Mouse (Mus musculus) MEL (cell line): ENCODE data around the gene Rab3gap2. TPM values are rescaled to one million over a fixed set of nuclear protein-coding genes. Genes with fewer than 3 reads are reported as not detected.

Experiments used
- DNase-seq: peaks from one replicate; pipeline ENCODE4 v3.0.0; 2011; ENCODE audit warnings: low read depth, low spot score
- H3K27ac ChIP-seq: 2 replicates; pipeline ENCODE4 v1.5.1; 2012; ENCODE audit warnings: low read depth, mild to moderate bottlenecking, control low read depth, low read length, moderate library complexity; ENCODE audit not compliant: control insufficient read depth
- H3K27me3 ChIP-seq, 2 experiments: fragments of 150-350 bp in 1 of 2; sonication (generic) in 1 of 2; 2 replicates each; pipeline ENCODE4 v1.6.1; 2012; ENCODE audit warnings: low read length in 2 of 2, mild to moderate bottlenecking in 2 of 2, improper control_type of control experiment in 1 of 2, moderate library complexity in 1 of 2; ENCODE audit not compliant: insufficient read depth in 2 of 2, control insufficient read depth in 1 of 2
- H3K36me3 ChIP-seq, 2 experiments: 2 replicates each; pipeline ENCODE4 v1.6.1; 2012 to 2014; ENCODE audit warnings: low read length in 2 of 2, improper control_type of control experiment in 1 of 2, inconsistent platforms in 1 of 2, mild to moderate bottlenecking in 1 of 2; ENCODE audit not compliant: insufficient read depth in 2 of 2, control insufficient read depth in 1 of 2
- H3K4me1 ChIP-seq, 2 experiments: fragments of 150-350 bp in 1 of 2; sonication (generic) in 1 of 2; 2 replicates each; pipeline ENCODE4 v1.6.1; 2012; ENCODE audit warnings: low read length in 2 of 2, improper control_type of control experiment in 1 of 2, mild to moderate bottlenecking in 1 of 2; ENCODE audit not compliant: insufficient read depth in 2 of 2, control insufficient read depth in 1 of 2
- H3K4me3 ChIP-seq, 2 experiments: fragments of 150-350 bp in 1 of 2; sonication (generic) in 1 of 2; 2 replicates each; pipeline ENCODE4 v1.5.1; 2012; ENCODE audit warnings: low read depth in 2 of 2, low read length in 2 of 2, mild to moderate bottlenecking in 2 of 2, moderate library complexity in 2 of 2, control low read depth in 1 of 2, improper control_type of control experiment in 1 of 2; ENCODE audit not compliant: control insufficient read depth in 1 of 2, insufficient read depth in 1 of 2
- H3K79me2 ChIP-seq: 2 replicates; pipeline ENCODE4 v1.6.1; 2012; ENCODE audit warnings: mild to moderate bottlenecking, low read length, moderate library complexity; ENCODE audit not compliant: control insufficient read depth, poor library complexity, insufficient read depth
- H3K9ac ChIP-seq: 2 replicates; pipeline ENCODE4 v1.6.1; 2012; ENCODE audit warnings: low read depth, mild to moderate bottlenecking, control low read depth, low read length, moderate library complexity; ENCODE audit not compliant: control insufficient read depth, poor library complexity, severe bottlenecking
- H3K9me3 ChIP-seq: fragments of 150-350 bp; sonication (generic); replicated peaks from 2 replicates; pipeline ENCODE4 v1.6.1; 2012; ENCODE audit warnings: mild to moderate bottlenecking, low read length, improper control_type of control experiment, moderate library complexity; ENCODE audit not compliant: insufficient read depth
- BHLHE40 ChIP-seq: IDR thresholded peaks from 2 replicates; pipeline ENCODE4 v1.6.1; 2012; ENCODE audit warnings: low read depth, mild to moderate bottlenecking, inconsistent platforms, low read length, improper control_type of control experiment, borderline replicate concordance
- CHD2 ChIP-seq: IDR thresholded peaks from 2 replicates; pipeline ENCODE4 v1.6.1; 2011; ENCODE audit warnings: low read length, improper control_type of control experiment
- CTCF ChIP-seq, 3 experiments: IDR thresholded peaks in 2 of 3; conservative IDR thresholded peaks in 1 of 3; 2 replicates each; pipeline ENCODE4 v1.5.1; 2011 to 2012; ENCODE audit warnings: low read length in 3 of 3, low read depth in 2 of 3, mild to moderate bottlenecking in 2 of 3, improper control_type of control experiment in 1 of 3, inconsistent platforms in 1 of 3, mixed read lengths in 1 of 3, moderate library complexity in 1 of 3; ENCODE audit not compliant: control insufficient read depth in 1 of 3, insufficient read depth in 1 of 3, poor library complexity in 1 of 3, severe bottlenecking in 1 of 3
- ELF1 ChIP-seq: IDR thresholded peaks from 2 replicates; pipeline ENCODE4 v1.6.1; 2014; ENCODE audit warnings: low read depth, mild to moderate bottlenecking, inconsistent platforms, low read length, improper control_type of control experiment, moderate library complexity
- EP300 ChIP-seq, 2 experiments: IDR thresholded peaks; 2 replicates each; pipeline ENCODE4 v1.6.1; 2011; ENCODE audit warnings: improper control_type of control experiment in 2 of 2, low read length in 2 of 2, low read depth in 1 of 2, mild to moderate bottlenecking in 1 of 2
- ETS1 ChIP-seq: IDR thresholded peaks from 2 replicates; pipeline ENCODE4 v1.6.1; 2012; ENCODE audit warnings: low read depth, mild to moderate bottlenecking, inconsistent platforms, low read length, improper control_type of control experiment, moderate library complexity
- GABPA ChIP-seq: IDR thresholded peaks from 2 replicates; pipeline ENCODE4 v1.6.1; 2012; ENCODE audit warnings: low read depth, mild to moderate bottlenecking, inconsistent platforms, low read length, improper control_type of control experiment, moderate library complexity
- GATA1 ChIP-seq: IDR thresholded peaks from 2 replicates; pipeline ENCODE4 v1.6.1; 2011; ENCODE audit warnings: low read depth, low read length, improper control_type of control experiment
- JUND ChIP-seq: IDR thresholded peaks from 2 replicates; pipeline ENCODE4 v1.6.1; 2011; ENCODE audit warnings: low read depth, mild to moderate bottlenecking, improper control_type of control experiment, low read length
- MAZ ChIP-seq: IDR thresholded peaks from 2 replicates; pipeline ENCODE4 v1.6.1; 2012; ENCODE audit warnings: low read depth, mild to moderate bottlenecking, inconsistent platforms, low read length, improper control_type of control experiment
- MEF2A ChIP-seq: IDR thresholded peaks from 2 replicates; pipeline ENCODE4 v1.6.1; 2014; ENCODE audit warnings: low read depth, mild to moderate bottlenecking, inconsistent platforms, low read length, improper control_type of control experiment; ENCODE audit not compliant: poor library complexity, insufficient replicate concordance, severe bottlenecking; ENCODE audit errors: extremely low read depth
- MYB ChIP-seq: IDR thresholded peaks from 2 replicates; pipeline ENCODE4 v1.6.1; 2011; ENCODE audit warnings: mild to moderate bottlenecking, low read depth, low read length, improper control_type of control experiment
- NRF1 ChIP-seq: IDR thresholded peaks from 2 replicates; pipeline ENCODE4 v1.6.1; 2014; ENCODE audit warnings: low read depth, mild to moderate bottlenecking, inconsistent platforms, low read length, improper control_type of control experiment, moderate library complexity; ENCODE audit not compliant: poor library complexity, insufficient read depth, severe bottlenecking
- POLR2AphosphoS2 ChIP-seq: IDR thresholded peaks from 2 replicates; pipeline ENCODE4 v1.6.1; 2011; ENCODE audit warnings: low read length, improper control_type of control experiment
- POLR2AphosphoS5 ChIP-seq: IDR thresholded peaks from 2 replicates; pipeline ENCODE4 v1.6.1; 2012; ENCODE audit warnings: low read depth, borderline replicate concordance, mild to moderate bottlenecking, inconsistent platforms, low read length, moderate library complexity, mixed read lengths
- RCOR1 ChIP-seq: IDR thresholded peaks from 2 replicates; pipeline ENCODE4 v1.6.1; 2012; ENCODE audit warnings: low read depth, mild to moderate bottlenecking, inconsistent platforms, low read length, improper control_type of control experiment
- SIN3A ChIP-seq: IDR thresholded peaks from 2 replicates; pipeline ENCODE4 v1.6.1; 2012; ENCODE audit warnings: low read length, improper control_type of control experiment, inconsistent platforms
- SMC3 ChIP-seq: IDR thresholded peaks from 2 replicates; pipeline ENCODE4 v1.6.1; 2011; ENCODE audit warnings: low read depth, low read length, improper control_type of control experiment
- TBP ChIP-seq: IDR thresholded peaks from 2 replicates; pipeline ENCODE4 v1.8.0; 2011; ENCODE audit warnings: low read depth, low read length, improper control_type of control experiment
- TCF12 ChIP-seq: IDR thresholded peaks from 2 replicates; pipeline ENCODE4 v1.6.1; 2014; ENCODE audit warnings: low read depth, mild to moderate bottlenecking, inconsistent platforms, low read length, improper control_type of control experiment, moderate library complexity
- UBTF ChIP-seq: IDR thresholded peaks from 2 replicates; pipeline ENCODE4 v1.6.1; 2012; ENCODE audit warnings: low read depth, mild to moderate bottlenecking, inconsistent platforms, low read length, improper control_type of control experiment, moderate library complexity, borderline replicate concordance; ENCODE audit not compliant: insufficient read depth
- USF2 ChIP-seq, 2 experiments: IDR thresholded peaks; 2 replicates each; pipeline ENCODE4 v1.6.1; 2011 to 2012; ENCODE audit warnings: improper control_type of control experiment in 2 of 2, low read length in 2 of 2, borderline replicate concordance in 1 of 2, inconsistent platforms in 1 of 2, low read depth in 1 of 2, mild to moderate bottlenecking in 1 of 2; ENCODE audit not compliant: insufficient read depth in 1 of 2
- ZC3H11A ChIP-seq: IDR thresholded peaks from 2 replicates; pipeline ENCODE4 v1.6.1; 2012; ENCODE audit warnings: low read depth, mild to moderate bottlenecking, inconsistent platforms, low read length, improper control_type of control experiment
- ZNF384 ChIP-seq: IDR thresholded peaks from 2 replicates; pipeline ENCODE4 v1.6.1; 2012; ENCODE audit warnings: low read depth, mild to moderate bottlenecking, inconsistent platforms, low read length, improper control_type of control experiment
- polyA plus RNA-seq, 2 experiments: library from polyadenylated mRNA; stranded (reverse) in 1 of 2; unstranded in 1 of 2; fragments of >175 nt in 1 of 2; fragments of >200 nt in 1 of 2; gene quantifications; 2 replicates each; pipeline versions ENCODE4 v1.2.1 to v1.2.4; 2012; ENCODE audit warnings: low replicate concordance in 2 of 2, low read depth in 1 of 2; ENCODE audit not compliant: insufficient read length in 2 of 2, insufficient read depth in 1 of 2, missing spikeins in 1 of 2
- total RNA-seq: library from RNA; depleted of rRNA; stranded (reverse); fragments of 300-350 nt; gene quantifications from 2 replicates; pipeline ENCODE4 v1.2.3, GENCODE M21; 2012

The Rab3gap2 gene
- total and polyA plus RNA-seq, 3 experiments = 24.1 to 40.1 TPM; not detected in 1

DNA sequence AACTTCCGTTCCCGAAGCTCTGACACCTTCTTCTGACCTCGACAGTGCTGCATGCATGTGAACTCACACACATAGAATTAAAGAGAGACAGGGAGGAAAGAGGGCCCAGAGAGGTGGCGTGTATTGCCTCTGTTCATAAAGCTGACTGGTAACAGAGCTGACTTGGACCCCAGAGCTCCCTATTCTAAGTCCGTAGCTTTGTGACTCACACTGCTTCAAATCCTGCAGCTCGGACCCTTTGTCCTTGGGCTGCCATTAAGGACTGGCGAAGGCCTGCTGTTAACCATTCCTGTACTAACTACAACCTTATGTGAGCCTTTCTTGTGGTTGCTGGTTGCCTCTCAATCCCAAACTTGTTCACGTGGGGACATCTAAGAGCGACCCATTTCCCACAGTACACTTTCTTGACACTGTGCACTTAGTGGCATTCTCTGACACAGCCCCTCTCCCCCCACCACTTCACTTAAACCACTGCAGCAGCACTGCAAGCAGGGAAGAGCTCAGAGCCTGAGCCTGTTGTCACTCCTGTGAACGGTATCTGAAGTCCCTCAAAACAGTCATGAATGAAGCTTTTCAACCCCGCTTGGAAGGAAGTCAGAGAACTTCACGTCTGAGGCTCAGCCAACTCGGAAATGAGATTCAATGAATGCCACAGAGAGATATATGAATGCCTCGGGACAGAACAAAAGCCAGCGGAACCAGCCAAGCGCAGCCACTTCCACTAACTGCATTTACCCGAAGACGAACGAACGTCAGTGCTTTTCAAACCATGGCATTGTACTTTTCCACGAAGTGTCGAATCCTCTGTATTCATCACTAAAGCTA lies 3.1 kb upstream of the Rab3gap2 start:
- H3K4me1 ChIP-seq = peaks cover 0 to 10% of the 10 kb centered on the region in 2 experiments; a peak in 2 of 4 replicates
- no peak for TF ChIP-seq ETS1
- no peak for TF ChIP-seq GABPA
- no peak for TF ChIP-seq CTCF (IDR thresholded peaks at IDR 0.05 in 2 of 3, conservative IDR thresholded peaks at IDR 0.05 in 1 of 3; ENCODE audit: control insufficient read depth in 1 of 3, insufficient read depth in 1 of 3, low read depth in 2 of 3, low read length in 3 of 3, poor library complexity in 1 of 3, severe bottlenecking in 1 of 3)
- TF ChIP-seq RCOR1 = no peak
- no peak for TF ChIP-seq ZC3H11A
- no peak for TF ChIP-seq EP300 (IDR thresholded peaks at IDR 0.05; ENCODE audit: low read depth in 1 of 2, low read length in 2 of 2)
- no peak for TF ChIP-seq SMC3
- TF ChIP-seq MAZ = no peak
- no peak for TF ChIP-seq NRF1
- TF ChIP-seq CHD2 = no peak
- TF ChIP-seq TBP = no peak
- no peak for TF ChIP-seq SIN3A
- no peak for TF ChIP-seq GATA1
- no peak for TF ChIP-seq POLR2AphosphoS2
- TF ChIP-seq POLR2AphosphoS5 = no peak
- TF ChIP-seq BHLHE40 = no peak
- no peak for TF ChIP-seq ZNF384
- TF ChIP-seq JUND = no peak
- no peak for TF ChIP-seq MEF2A
- TF ChIP-seq, all 39 proteins: peak for 0
- peaks cover 0 to 10% of the 10 kb centered on the region in 2 experiments; a peak in 2 of 4 replicates for H3K36me3 ChIP-seq
- H3K9me3 ChIP-seq = no peaks in the 10 kb centered on the region
- no peak overlapping the region for H3K27ac ChIP-seq
- H3K9ac ChIP-seq = no peak overlapping the region
- H3K79me2 ChIP-seq = peaks cover 14% of the 10 kb centered on the region
- no peak overlapping the region for H3K4me3 ChIP-seq
- DNase-seq = no peak
- no peaks in the 10 kb centered on the region for H3K27me3 ChIP-seq

DNA sequence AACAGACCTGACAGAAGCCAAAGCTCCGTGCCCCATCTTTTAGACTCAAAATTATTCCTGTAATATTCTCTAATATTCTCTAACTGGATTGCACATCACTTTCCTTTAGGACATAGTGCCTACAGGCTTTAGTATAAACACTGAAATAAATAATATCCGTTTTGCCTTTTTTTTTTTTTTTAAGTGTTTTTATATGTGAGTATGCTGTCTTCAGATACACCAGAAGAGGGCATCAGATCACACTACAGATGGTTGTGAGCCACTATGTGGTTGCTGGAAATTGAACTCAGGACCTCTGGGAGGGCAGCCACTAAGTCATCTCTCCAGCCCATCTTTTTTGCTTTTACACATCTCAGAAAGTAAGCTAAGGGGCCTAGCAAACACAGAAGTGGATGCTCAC lies 1.9 kb upstream of the Rab3gap2 start:
- H3K27me3 ChIP-seq = no peaks in the 10 kb centered on the region
- DNase-seq = peak; percentile 27
- no peak overlapping the region for H3K9ac ChIP-seq
- H3K36me3 ChIP-seq = peaks cover 0 to 9% of the 10 kb centered on the region in 2 experiments; a peak in 2 of 4 replicates
- TF ChIP-seq ETS1 (no peak), CTCF (IDR thresholded peaks at IDR 0.05 in 2 of 3, conservative IDR thresholded peaks at IDR 0.05 in 1 of 3; ENCODE audit: control insufficient read depth in 1 of 3, insufficient read depth in 1 of 3, low read depth in 2 of 3, low read length in 3 of 3, poor library complexity in 1 of 3, severe bottlenecking in 1 of 3) (peak in 2 of 3 experiments; percentile 14 to 34; a peak in 3 of 6 replicates), ZNF384 (peak; percentile 79), TCF12 (no peak), SMC3 (peak; percentile 11; the same call in 1 of the 2 replicates), MYB (no peak), NRF1 (no peak), UBTF (no peak), POLR2AphosphoS5 (no peak), USF2 (IDR thresholded peaks at IDR 0.05; ENCODE audit: borderline replicate concordance in 1 of 2, insufficient read depth in 1 of 2, low read depth in 1 of 2, low read length in 2 of 2) (no peak), MEF2A (no peak), ELF1 (no peak)
- peaks cover 18% of the 10 kb centered on the region for H3K79me2 ChIP-seq
- H3K4me1 ChIP-seq = peaks cover 0 to 10% of the 10 kb centered on the region in 2 experiments; a peak in 2 of 4 replicates
- no peak overlapping the region for H3K4me3 ChIP-seq
- H3K27ac ChIP-seq = no peak overlapping the region
- H3K9me3 ChIP-seq = no peaks in the 10 kb centered on the region
